Mouse (Mus musculus) bone marrow macrophage, adult 2 months (primary cell): Measurements from ENCODE around the gene Guca2b. TPM values are rescaled to one million over a fixed set of nuclear protein-coding genes. Genes with fewer than 3 reads are reported as not detected.

ENCODE experiments used
- H3K27ac ChIP-seq: 2 replicates; pipeline ENCODE4 v1.5.1; 2012; ENCODE audit warnings: low read depth, low read length; ENCODE audit not compliant: insufficient read depth
- H3K4me1 ChIP-seq: 2 replicates; pipeline ENCODE4 v1.6.1; 2012; ENCODE audit warnings: low read length; ENCODE audit not compliant: control insufficient read depth, insufficient read depth
- H3K4me3 ChIP-seq: 2 replicates; pipeline ENCODE4 v1.5.1; 2012; ENCODE audit warnings: mild to moderate bottlenecking, low read length, moderate library complexity; ENCODE audit not compliant: insufficient read depth
- CTCF ChIP-seq: IDR thresholded peaks from 2 replicates; pipeline ENCODE4 v1.5.1; 2012; ENCODE audit warnings: low read depth, mild to moderate bottlenecking, low read length, moderate library complexity
- POLR2A ChIP-seq: IDR thresholded peaks from 2 replicates; pipeline ENCODE4 v1.6.1; 2012; ENCODE audit warnings: mild to moderate bottlenecking, low read depth, low read length, borderline replicate concordance
- polyA plus RNA-seq: library from polyadenylated mRNA; stranded (reverse); fragments of >200 nt; gene quantifications from 2 replicates; pipeline ENCODE4 v1.2.4, GENCODE M21; 2012; ENCODE audit not compliant: missing spikeins, insufficient read depth, insufficient read length

The Guca2b gene
- not detected in 2 replicates for polyA plus RNA-seq

GRCm38 (mm10) chr4:119658731-119659130, at the start of gene Guca2b:
Guca2b (minus strand) TSS chr4:119658954.
- TF ChIP-seq POLR2A (no peak), CTCF (no peak)
- peaks cover 23% of the 10 kb centered on the region for H3K4me1 ChIP-seq
- H3K4me3 ChIP-seq, result no peak within 1 kb of the TSS
- H3K27ac ChIP-seq, result no peak within 1 kb of the TSS

- TF ChIP-seq POLR2A (no peak), CTCF (no peak)
- Histone ChIP-seq H3K4me3 (no peak overlapping the region), H3K27ac (no peak overlapping the region), H3K4me1 (no peaks in the 10 kb centered on the region)
Observed at GRCm38 (mm10) chr4:119707751-119708150, 49.0 kb upstream of the Guca2b start.

- Histone ChIP-seq H3K4me1 (no peaks in the 10 kb centered on the region), H3K27ac (no peak overlapping the region), H3K4me3 (no peak overlapping the region)
- TF ChIP-seq POLR2A, result no peak
- no peak for TF ChIP-seq CTCF
Observed at GRCm38 (mm10) chr4:119707326-119707725, 48.6 kb upstream of the Guca2b start.

GRCm38 (mm10) chr4:119703965-119704364, 45.2 kb upstream of the Guca2b start:
- no peak overlapping the region for H3K27ac ChIP-seq
- TF ChIP-seq POLR2A (no peak), CTCF (no peak)
- H3K4me3 ChIP-seq, result no peak overlapping the region
- H3K4me1 ChIP-seq, result no peaks in the 10 kb centered on the region

- Histone ChIP-seq H3K4me1 (no peaks in the 10 kb centered on the region), H3K27ac (no peak overlapping the region), H3K4me3 (no peak overlapping the region)
- no peak for TF ChIP-seq POLR2A
Observed at GRCm38 (mm10) chr4:119701269-119701954, 42.7 kb upstream of the Guca2b start.

- Histone ChIP-seq H3K4me1 (no peaks in the 10 kb centered on the region), H3K4me3 (no peak overlapping the region), H3K27ac (no peak overlapping the region)
- no peak for TF ChIP-seq POLR2A
- no peak for TF ChIP-seq CTCF
Observed at GRCm38 (mm10) chr4:119698339-119698738, 39.6 kb upstream of the Guca2b start.

- Histone ChIP-seq H3K27ac (no peak overlapping the region), H3K4me1 (no peaks in the 10 kb centered on the region), H3K4me3 (no peak overlapping the region)
- TF ChIP-seq CTCF, result no peak
- TF ChIP-seq POLR2A, result no peak
Observed at GRCm38 (mm10) chr4:119685746-119686145, 27.0 kb upstream of the Guca2b start.

- no peaks in the 10 kb centered on the region for H3K4me1 ChIP-seq
- no peak overlapping the region for H3K27ac ChIP-seq
- TF ChIP-seq POLR2A (no peak), CTCF (no peak)
- H3K4me3 ChIP-seq, result no peak overlapping the region
Observed at GRCm38 (mm10) chr4:119682596-119682995, 23.8 kb upstream of the Guca2b start.

- H3K4me3 ChIP-seq, result no peak overlapping the region
- no peak for TF ChIP-seq CTCF
- TF ChIP-seq POLR2A, result no peak
- H3K4me1 ChIP-seq, result no peaks in the 10 kb centered on the region
- no peak overlapping the region for H3K27ac ChIP-seq
Observed at GRCm38 (mm10) chr4:119672685-119673084, 13.9 kb upstream of the Guca2b start.

GRCm38 (mm10) chr4:119671164-119671563, 12.4 kb upstream of the Guca2b start:
- TF ChIP-seq CTCF, result no peak
- no peak for TF ChIP-seq POLR2A
- no peak overlapping the region for H3K4me3 ChIP-seq
- no peak overlapping the region for H3K27ac ChIP-seq
- H3K4me1 ChIP-seq, result no peaks in the 10 kb centered on the region
